Mouse (Mus musculus): ENCODE results near the gene Prrc2c. TPM values are rescaled to one million over a fixed set of nuclear protein-coding genes. Genes with fewer than 3 reads are reported as not detected.
"Not testable (repeated sequence)": the region's sequence is repeated elsewhere in the genome, so short reads cannot be mapped to it uniquely, and the experiment has no call there.

Prrc2c gene
- polyA plus RNA-seq, 1 experiment from 2014 or later: 147 TPM

- Histone ChIP-seq H3K36me3 (ENCODE audit: control insufficient read depth, insufficient read depth, low read length) (no peaks in the 10 kb centered on the region), H3K4me3 (ENCODE audit: low read length) (no peak overlapping the region), H3K9ac (ENCODE audit: low read length) (no peak overlapping the region), H3K4me2 (ENCODE audit: low read depth, low read length) (no peak overlapping the region), H3K9me3 (ENCODE audit: control insufficient read depth, low read length) (no peaks in the 10 kb centered on the region), H3K4me1 (replicated peaks; ENCODE audit: control insufficient read depth, insufficient read depth, low read length) (no peaks in the 10 kb centered on the region; the same call in 1 of the 2 replicates), H3K27me3 (ENCODE audit: control insufficient read depth, insufficient read depth, low read depth, low read length) (no peaks in the 10 kb centered on the region), H3K27ac (ENCODE audit: low read length) (no peak overlapping the region)
- ATAC-seq (ENCODE audit: low read depth): no peak
- 86% methylated on average over 14 of the region's 14 CpGs for WGBS
Measured at GRCm38 (mm10) chr1:162648416-162648815, 91.9 kb downstream of the Prrc2c start.

- no peaks in the 10 kb centered on the region for H3K27me3 ChIP-seq (ENCODE audit: control insufficient read depth, insufficient read depth, low read depth, low read length)
- no peaks in the 10 kb centered on the region for H3K9me3 ChIP-seq (ENCODE audit: control insufficient read depth, low read length)
- no peaks in the 10 kb centered on the region; the same call in 1 of the 2 replicates for H3K4me1 ChIP-seq (replicated peaks; ENCODE audit: control insufficient read depth, insufficient read depth, low read length)
- H3K4me3 ChIP-seq (ENCODE audit: low read length): no peak overlapping the region
- H3K27ac ChIP-seq (ENCODE audit: low read length): no peak overlapping the region
- WGBS: 73% methylated on average over 10 of the region's 10 CpGs
- H3K4me2 ChIP-seq (ENCODE audit: low read depth, low read length): no peak overlapping the region
- H3K9ac ChIP-seq (ENCODE audit: low read length): no peak overlapping the region
- no peak for ATAC-seq (ENCODE audit: low read depth)
- no peaks in the 10 kb centered on the region for H3K36me3 ChIP-seq (ENCODE audit: control insufficient read depth, insufficient read depth, low read length)
Measured at GRCm38 (mm10) chr1:162646083-162646686, 94.2 kb downstream of the Prrc2c start.

GRCm38 (mm10) chr1:162643752-162644151, 96.6 kb downstream of the Prrc2c start:
- peaks cover 3% of the 10 kb centered on the region; the same call in 1 of the 2 replicates for H3K4me1 ChIP-seq (replicated peaks; ENCODE audit: control insufficient read depth, insufficient read depth, low read length)
- H3K27ac ChIP-seq (ENCODE audit: low read length): no peak overlapping the region
- no peak overlapping the region for H3K4me2 ChIP-seq (ENCODE audit: low read depth, low read length)
- H3K9me3 ChIP-seq (ENCODE audit: control insufficient read depth, low read length): no peaks in the 10 kb centered on the region
- H3K9ac ChIP-seq (ENCODE audit: low read length): no peak overlapping the region
- H3K27me3 ChIP-seq (ENCODE audit: control insufficient read depth, insufficient read depth, low read depth, low read length): no peaks in the 10 kb centered on the region
- H3K36me3 ChIP-seq (ENCODE audit: control insufficient read depth, insufficient read depth, low read length): no peaks in the 10 kb centered on the region
- H3K4me3 ChIP-seq (ENCODE audit: low read length): no peak overlapping the region
- ATAC-seq (ENCODE audit: low read depth): peak; percentile 68; the same call in 1 of the 2 replicates
- 27% methylated on average over 4 of the region's 4 CpGs for WGBS

- 76% methylated on average over 3 of the region's 3 CpGs for WGBS
- Histone ChIP-seq H3K9ac (ENCODE audit: low read length) (no peak overlapping the region), H3K27me3 (ENCODE audit: control insufficient read depth, insufficient read depth, low read depth, low read length) (no peaks in the 10 kb centered on the region), H3K4me3 (ENCODE audit: low read length) (no peak overlapping the region), H3K9me3 (ENCODE audit: control insufficient read depth, low read length) (no peaks in the 10 kb centered on the region), H3K4me1 (replicated peaks; ENCODE audit: control insufficient read depth, insufficient read depth, low read length) (peaks cover 3% of the 10 kb centered on the region; the same call in 1 of the 2 replicates), H3K4me2 (ENCODE audit: low read depth, low read length) (no peak overlapping the region), H3K36me3 (ENCODE audit: control insufficient read depth, insufficient read depth, low read length) (no peaks in the 10 kb centered on the region), H3K27ac (ENCODE audit: low read length) (no peak overlapping the region)
- no peak for ATAC-seq (ENCODE audit: low read depth)
Measured at GRCm38 (mm10) chr1:162642591-162642990, 97.8 kb downstream of the Prrc2c start.

- ATAC-seq (ENCODE audit: low read depth): no peak
- no peaks in the 10 kb centered on the region for H3K9me3 ChIP-seq (ENCODE audit: control insufficient read depth, low read length)
- no peak overlapping the region for H3K27ac ChIP-seq (ENCODE audit: low read length)
- no peak overlapping the region for H3K4me3 ChIP-seq (ENCODE audit: low read length)
- no peak overlapping the region for H3K9ac ChIP-seq (ENCODE audit: low read length)
- WGBS: 90% methylated on average over 1 of the region's 1 CpGs
- no peaks in the 10 kb centered on the region for H3K27me3 ChIP-seq (ENCODE audit: control insufficient read depth, insufficient read depth, low read depth, low read length)
- no peak overlapping the region for H3K4me2 ChIP-seq (ENCODE audit: low read depth, low read length)
- H3K36me3 ChIP-seq (ENCODE audit: control insufficient read depth, insufficient read depth, low read length): no peaks in the 10 kb centered on the region
- H3K4me1 ChIP-seq (replicated peaks; ENCODE audit: control insufficient read depth, insufficient read depth, low read length): peaks cover 3% of the 10 kb centered on the region; the same call in 1 of the 2 replicates
Measured at GRCm38 (mm10) chr1:162639861-162640260, 100.5 kb downstream of the Prrc2c start.

- Histone ChIP-seq H3K27me3 (ENCODE audit: control insufficient read depth, insufficient read depth, low read depth, low read length) (no peaks in the 10 kb centered on the region), H3K9me3 (ENCODE audit: control insufficient read depth, low read length) (no peaks in the 10 kb centered on the region), H3K4me3 (ENCODE audit: low read length) (no peak within 1 kb of the TSS), H3K9ac (ENCODE audit: low read length) (no peak within 1 kb of the TSS), H3K4me2 (ENCODE audit: low read depth, low read length) (no peak within 1 kb of the TSS), H3K36me3 (ENCODE audit: control insufficient read depth, insufficient read depth, low read length) (no peaks in the 10 kb centered on the region), H3K27ac (ENCODE audit: low read length) (no peak within 1 kb of the TSS), H3K4me1 (replicated peaks; ENCODE audit: control insufficient read depth, insufficient read depth, low read length) (peaks cover 3% of the 10 kb centered on the region; the same call in 1 of the 2 replicates)
- WGBS: 78% methylated on average over 10 of the region's 10 CpGs
- no peak for ATAC-seq (ENCODE audit: low read depth)
Measured at GRCm38 (mm10) chr1:162639051-162639750, 101.2 kb downstream of the Prrc2c start, which contains the start of gene Myoc. Myoc (plus strand) TSS chr1:162639155.

- 84% methylated on average over 4 of the region's 4 CpGs for WGBS
- H3K9ac ChIP-seq (ENCODE audit: low read length): no peak overlapping the region
- no peaks in the 10 kb centered on the region for H3K27me3 ChIP-seq (ENCODE audit: control insufficient read depth, insufficient read depth, low read depth, low read length)
- H3K4me2 ChIP-seq (ENCODE audit: low read depth, low read length): no peak overlapping the region
- peaks cover 3% of the 10 kb centered on the region; the same call in 1 of the 2 replicates for H3K4me1 ChIP-seq (replicated peaks; ENCODE audit: control insufficient read depth, insufficient read depth, low read length)
- ATAC-seq (ENCODE audit: low read depth): no peak
- H3K9me3 ChIP-seq (ENCODE audit: control insufficient read depth, low read length): no peaks in the 10 kb centered on the region
- no peak overlapping the region for H3K4me3 ChIP-seq (ENCODE audit: low read length)
- H3K36me3 ChIP-seq (ENCODE audit: control insufficient read depth, insufficient read depth, low read length): no peaks in the 10 kb centered on the region
- no peak overlapping the region for H3K27ac ChIP-seq (ENCODE audit: low read length)
Measured at GRCm38 (mm10) chr1:162638535-162638934, 101.8 kb downstream of the Prrc2c start.

- no peak overlapping the region for H3K27ac ChIP-seq (ENCODE audit: low read length)
- H3K4me1 ChIP-seq (replicated peaks; ENCODE audit: control insufficient read depth, insufficient read depth, low read length): 0 out of 2 replicates have a peak, but pooled peaks cover 3% of the 10 kb centered on the region
- no peaks in the 10 kb centered on the region for H3K9me3 ChIP-seq (ENCODE audit: control insufficient read depth, low read length)
- no peak overlapping the region for H3K4me2 ChIP-seq (ENCODE audit: low read depth, low read length)
- no peak overlapping the region for H3K9ac ChIP-seq (ENCODE audit: low read length)
- no peaks in the 10 kb centered on the region for H3K27me3 ChIP-seq (ENCODE audit: control insufficient read depth, insufficient read depth, low read depth, low read length)
- no peak for ATAC-seq (ENCODE audit: low read depth)
- WGBS: 73% methylated on average over 3 of the region's 3 CpGs
- H3K36me3 ChIP-seq (ENCODE audit: control insufficient read depth, insufficient read depth, low read length): no peaks in the 10 kb centered on the region
- no peak overlapping the region for H3K4me3 ChIP-seq (ENCODE audit: low read length)
Measured at GRCm38 (mm10) chr1:162636516-162636915, 103.8 kb downstream of the Prrc2c start.

- WGBS: 39% methylated on average over 1 of the region's 1 CpGs
- not testable (repeated sequence) for H3K4me3 ChIP-seq (ENCODE audit: low read length)
Measured at GRCm38 (mm10) chr1:162635291-162635931, 104.9 kb downstream of the Prrc2c start.

More at GRCm38 (mm10) chr1:162635291-162635931, 104.9 kb downstream of the Prrc2c start:
- H3K4me1 ChIP-seq (replicated peaks; ENCODE audit: control insufficient read depth, insufficient read depth, low read length); H3K9me3 ChIP-seq (ENCODE audit: control insufficient read depth, low read length); ATAC-seq (ENCODE audit: low read depth); H3K27ac ChIP-seq (ENCODE audit: low read length); H3K9ac ChIP-seq (ENCODE audit: low read length); H3K36me3 ChIP-seq (ENCODE audit: control insufficient read depth, insufficient read depth, low read length); H3K27me3 ChIP-seq (ENCODE audit: control insufficient read depth, insufficient read depth, low read depth, low read length); H3K4me2 ChIP-seq (ENCODE audit: low read depth, low read length): not testable (repeated sequence)

All from lung, embryonic 16.5 days (tissue).